In the genomic region with DNA sequence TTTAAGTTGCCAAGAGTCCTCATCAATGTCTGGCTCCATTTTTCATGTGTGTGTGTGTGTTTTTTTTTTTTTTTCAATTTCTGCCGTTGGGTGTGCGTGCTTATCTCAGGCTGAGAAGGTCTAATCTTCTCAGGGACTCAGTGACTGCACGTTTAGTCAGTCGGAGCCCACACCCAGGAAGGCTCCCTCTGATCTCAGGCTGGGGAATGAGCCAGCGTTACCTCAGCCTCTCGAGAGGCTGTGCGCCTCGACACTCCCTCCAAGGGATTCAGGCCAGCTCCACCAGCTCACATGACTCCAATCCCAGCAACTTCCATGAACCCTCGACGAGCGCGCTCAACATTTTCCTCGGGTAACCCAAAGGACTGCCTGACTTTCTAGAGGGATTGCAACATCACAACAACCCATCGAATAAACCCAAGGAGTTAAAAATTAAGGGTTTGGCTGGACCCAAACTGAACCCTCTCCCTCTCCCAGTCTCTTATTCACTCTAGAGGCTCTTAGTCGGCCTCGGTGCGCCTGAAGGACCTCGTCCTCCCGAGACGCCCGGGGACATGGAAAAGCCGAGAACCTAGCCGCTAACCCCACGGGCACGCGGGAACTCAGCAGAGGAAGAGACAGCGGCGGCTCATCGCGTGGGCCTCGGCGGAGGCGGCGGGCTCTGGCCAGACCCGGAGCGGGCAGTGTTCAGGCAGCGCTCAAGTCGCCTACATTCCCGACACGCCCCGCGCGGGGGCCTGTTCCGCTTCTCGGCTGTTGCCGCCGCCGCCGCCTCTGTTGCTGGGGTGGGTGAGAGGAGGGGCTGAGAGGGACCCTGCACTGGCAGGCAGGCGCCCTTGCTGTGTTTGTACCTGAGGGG, we compare ENCODE assay signal across 8 mouse cellular contexts. TPM values are rescaled to one million over a fixed set of nuclear protein-coding genes. Genes with fewer than 3 reads are reported as not detected.
A peak's percentile ranks its signal among the peaks of the same experiment; 100 is the strongest.
DNase-seq lines count a peak whose midpoint lies in the region; ATAC-seq lines count a peak whose summit lies in the region.

A gene (plus strand): TSS at position 737 of the 859 bp plus-strand sequence.

- under 1% methylated on average over 41 of the region's 50 CpGs for WGBS in lung, embryonic 16.5 days

- no peaks in the 10 kb centered on the region for H3K9me3 ChIP-seq in lung, embryonic 16.5 days (ENCODE audit: control insufficient read depth, low read length)

- peak within 1 kb of the TSS; percentile 98 for H3K9ac ChIP-seq in lung, embryonic 16.5 days (ENCODE audit: low read length)

- H3K4me1 ChIP-seq in lung, embryonic 16.5 days (replicated peaks; ENCODE audit: control insufficient read depth, insufficient read depth, low read length), result peaks cover 12% of the 10 kb centered on the region

- peak; percentile 78 for DNase-seq in MEL-GATA-1-ER (ENCODE audit: extremely low read depth, low read depth)
- DNase-seq in cerebellum, adult 8-10 months, result peak; percentile 86
- peak; percentile 83 for DNase-seq in forelimb bud, embryonic 11.5 days (ENCODE audit: low read depth, low spot score)
- DNase-seq in layer of hippocampus, adult 9-10 months (ENCODE audit: low spot score), result peak; percentile 88
- DNase-seq in ovary, postnatal 10 days (ENCODE audit: low spot score), result peak; percentile 89
- DNase-seq in thymus, postnatal 10 days (ENCODE audit: low spot score in 2 of 2), result peak; percentile 85 to 93

- no peaks in the 10 kb centered on the region; the same call in 1 of the 2 replicates for H3K36me3 ChIP-seq in lung, embryonic 16.5 days (ENCODE audit: control insufficient read depth, insufficient read depth, low read length)

- H3K27me3 ChIP-seq in lung, embryonic 16.5 days (ENCODE audit: control insufficient read depth, insufficient read depth, low read depth, low read length), result no peaks in the 10 kb centered on the region

- ATAC-seq in hematopoietic stem cell, adult 5-6 weeks (replicated peaks in 1 of 2; ENCODE audit: insufficient read depth in 1 of 2, low FRiP score in 2 of 2, low TSS enrichment in 1 of 2, low read depth in 1 of 2, poor library complexity in 2 of 2, severe bottlenecking in 2 of 2), result peak; percentile 84 to 88
- ATAC-seq in lung, embryonic 16.5 days (ENCODE audit: low read depth), result peak; percentile 94

- peak within 1 kb of the TSS; percentile 76 for H3K4me2 ChIP-seq in lung, embryonic 16.5 days (ENCODE audit: low read depth, low read length)

- peak within 1 kb of the TSS; percentile 99 for H3K27ac ChIP-seq in lung, embryonic 16.5 days (ENCODE audit: low read length)

- H3K4me3 ChIP-seq in lung, embryonic 16.5 days (ENCODE audit: low read length), result peak within 1 kb of the TSS; percentile 96

RNA-seq across cellular contexts. Expression of the gene that starts here (rescaled TPM):
- total RNA-seq in hematopoietic stem cell, adult 5-6 weeks (2017), result 29.1 and 41.6 TPM in 2 replicates
- 74.1 and 79.6 TPM in 2 replicates for polyA plus RNA-seq in lung, embryonic 16.5 days (2015; fragmentation: Nextera tagmentation; extraction: Ambion mirVana)

Comparison
In these comparisons a context has a peak if more than half of its experiments do, and no peak if none do; other contexts are left out.
1. Peak in every context shown above with its lines: DNase-seq, ATAC-seq, H3K4me3 ChIP-seq and H3K27ac ChIP-seq.